In the genomic region with DNA sequence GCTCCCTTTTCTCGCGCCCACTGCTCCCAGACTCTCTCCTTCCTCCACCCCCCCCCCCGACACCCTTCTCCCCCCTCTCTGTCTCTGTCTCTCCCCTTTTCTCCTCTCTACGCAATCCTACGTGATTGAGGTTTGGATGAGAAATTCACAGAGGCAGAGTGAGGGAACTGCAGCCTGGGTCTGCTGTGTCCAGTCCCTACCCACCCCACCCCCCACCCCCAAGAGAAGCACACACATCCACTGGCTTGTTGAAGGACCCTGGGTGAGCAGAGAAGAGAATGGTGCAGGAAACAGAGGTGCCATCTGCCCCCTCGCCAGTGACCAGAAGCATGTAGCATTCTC, we compare ENCODE assay signal across 8 mouse cellular contexts.
DNase-seq lines count a peak whose midpoint lies in the region; ATAC-seq lines count a peak whose summit lies in the region.

No protein-coding gene starts in this region.

- peak; percentile 26; the same call in 1 of the 2 replicates for ATAC-seq in cerebellum, adult (ENCODE audit: insufficient number of reproducible peaks, low FRiP score, low TSS enrichment)
- ATAC-seq in liver, embryonic 13.5 days (ENCODE audit: low read depth) = no peak

- peaks cover 58% of the 10 kb centered on the region for H3K27me3 ChIP-seq in liver, embryonic 13.5 days

- 6% methylated on average over 5 of the region's 6 CpGs for WGBS in liver, embryonic 13.5 days (ENCODE audit: insufficient replicate concordance)

- intact Hi-C loops in left cerebral cortex, postnatal 25 days (cut with DNase I) = loop anchor here (10.0 kb wide), 1 partner anchor 762 kb away; no protein-coding TSS in a partner anchor

- H3K9me3 ChIP-seq in liver, embryonic 13.5 days (replicated peaks) = no peaks in the 10 kb centered on the region

- H3K9ac ChIP-seq in liver, embryonic 13.5 days = no peak overlapping the region

- no peak overlapping the region for H3K27ac ChIP-seq in liver, embryonic 13.5 days

- no peaks in the 10 kb centered on the region for H3K36me3 ChIP-seq in liver, embryonic 13.5 days

- no peaks in the 10 kb centered on the region for H3K4me1 ChIP-seq in liver, embryonic 13.5 days (replicated peaks)

- peak overlapping the region; percentile 65 for H3K4me2 ChIP-seq in liver, embryonic 13.5 days

- peak overlapping the region; percentile 53; the same call in 1 of the 2 replicates for H3K4me3 ChIP-seq in liver, embryonic 13.5 days (replicated peaks)

- no peak for DNase-seq in cerebellum, adult 11-12 months
- peak; percentile 11 for DNase-seq in lung, postnatal 10 days
- DNase-seq in lung, postnatal 25 days (ENCODE audit: low spot score) = no peak
- no peak for DNase-seq in liver, embryonic 13.5 days
- no peak for DNase-seq in spleen, postnatal 14 days (ENCODE audit: low spot score in 2 of 2)
- DNase-seq in spleen, postnatal 10 days (ENCODE audit: low spot score in 2 of 2) = no peak
- no peak for DNase-seq in left cerebral cortex, postnatal 25 days (ENCODE audit: low spot score in 2 of 2)
